Mouse (Mus musculus) myocyte (in vitro differentiated cells): Measurements from ENCODE around the gene Ybx2. TPM values are rescaled to one million over a fixed set of nuclear protein-coding genes. Genes with fewer than 3 reads are reported as not detected.

Experiments
- H3K27me3 ChIP-seq: one replicate; pipeline ENCODE4 v1.6.1; 2011; ENCODE audit not compliant: control insufficient read depth, insufficient read depth, insufficient read length
- H3K36me3 ChIP-seq: one replicate; pipeline ENCODE4 v1.6.1; 2011; ENCODE audit not compliant: control insufficient read depth, insufficient read depth
- H3K4me2 ChIP-seq: one replicate; pipeline ENCODE4 v1.6.1; 2011; ENCODE audit warnings: low read depth, control low read depth
- H3K4me3 ChIP-seq: one replicate; pipeline ENCODE4 v1.5.1; 2011; ENCODE audit warnings: mild to moderate bottlenecking, control low read depth, moderate library complexity
- H3K79me2 ChIP-seq: one replicate; pipeline ENCODE4 v1.6.1; 2011; ENCODE audit not compliant: control insufficient read depth, insufficient read depth
- H3ac ChIP-seq: one replicate; pipeline ENCODE4 v1.6.1; 2011; ENCODE audit not compliant: control insufficient read depth, insufficient read length
- CEBPB ChIP-seq: IDR thresholded peaks from 2 replicates; pipeline ENCODE4 v1.6.1; 2011; ENCODE audit warnings: mild to moderate bottlenecking, moderate library complexity; ENCODE audit not compliant: poor library complexity, insufficient read depth, severe bottlenecking
- E2F4 ChIP-seq: IDR thresholded peaks from one replicate; pipeline ENCODE4 v1.6.1; 2011; ENCODE audit warnings: mild to moderate bottlenecking, control low read depth, moderate library complexity; ENCODE audit not compliant: insufficient read depth
- MAX ChIP-seq: IDR thresholded peaks from one replicate; pipeline ENCODE4 v1.6.1; 2011; ENCODE audit warnings: low read depth, mild to moderate bottlenecking, control low read depth
- MYOD1 ChIP-seq, 3 experiments: IDR thresholded peaks; one replicate each; pipeline ENCODE4 v1.6.1; 2011; ENCODE audit warnings: control low read depth in 2 of 3, low read depth in 2 of 3, mild to moderate bottlenecking in 2 of 3, moderate library complexity in 1 of 3; ENCODE audit not compliant: insufficient read length in 2 of 3, control insufficient read depth in 1 of 3
- MYOG ChIP-seq, 3 experiments: IDR thresholded peaks; one replicate each; pipeline ENCODE4 v1.6.1; 2011; ENCODE audit warnings: control low read depth in 2 of 3, low read depth in 2 of 3, mild to moderate bottlenecking in 2 of 3; ENCODE audit not compliant: insufficient read length in 2 of 3, control insufficient read depth in 1 of 3, insufficient read depth in 1 of 3
- POLR2A ChIP-seq: IDR thresholded peaks from one replicate; pipeline ENCODE4 v1.6.1; 2011; ENCODE audit warnings: low read depth, mild to moderate bottlenecking, control low read depth, moderate library complexity; ENCODE audit not compliant: insufficient read length
- POLR2AphosphoS2 ChIP-seq: IDR thresholded peaks from one replicate; pipeline ENCODE4 v1.6.1; 2011; ENCODE audit warnings: low read depth, control low read depth; ENCODE audit not compliant: insufficient read length
- REST ChIP-seq: IDR thresholded peaks from one replicate; pipeline ENCODE4 v1.6.1; 2011; ENCODE audit warnings: mild to moderate bottlenecking, control low read depth, moderate library complexity; ENCODE audit not compliant: insufficient read depth, insufficient read length
- SRF ChIP-seq: IDR thresholded peaks from one replicate; pipeline ENCODE4 v1.6.1; 2011; ENCODE audit warnings: low read depth; ENCODE audit not compliant: control insufficient read depth, insufficient read length
- TCF12 ChIP-seq: IDR thresholded peaks from one replicate; pipeline ENCODE4 v1.6.1; 2011; ENCODE audit warnings: mild to moderate bottlenecking, control low read depth; ENCODE audit not compliant: poor library complexity, insufficient read depth, severe bottlenecking
- TCF3 ChIP-seq: IDR thresholded peaks from one replicate; pipeline ENCODE4 v1.6.1; 2011; ENCODE audit warnings: low read depth, control low read depth; ENCODE audit not compliant: insufficient read length
- USF1 ChIP-seq: IDR thresholded peaks from one replicate; pipeline ENCODE4 v1.6.1; 2011; ENCODE audit warnings: low read depth, mild to moderate bottlenecking, control low read depth, moderate library complexity
- polyA plus RNA-seq: library from polyadenylated mRNA; unstranded; fragments of >200 nt; fragmentation: generic; extraction: Trizol; gene quantifications from one replicate; pipeline ENCODE4 v1.2.1, GENCODE M21; 2012; ENCODE audit warnings: missing spikeins

Ybx2 gene
- 0.12 TPM for polyA plus RNA-seq

DNA sequence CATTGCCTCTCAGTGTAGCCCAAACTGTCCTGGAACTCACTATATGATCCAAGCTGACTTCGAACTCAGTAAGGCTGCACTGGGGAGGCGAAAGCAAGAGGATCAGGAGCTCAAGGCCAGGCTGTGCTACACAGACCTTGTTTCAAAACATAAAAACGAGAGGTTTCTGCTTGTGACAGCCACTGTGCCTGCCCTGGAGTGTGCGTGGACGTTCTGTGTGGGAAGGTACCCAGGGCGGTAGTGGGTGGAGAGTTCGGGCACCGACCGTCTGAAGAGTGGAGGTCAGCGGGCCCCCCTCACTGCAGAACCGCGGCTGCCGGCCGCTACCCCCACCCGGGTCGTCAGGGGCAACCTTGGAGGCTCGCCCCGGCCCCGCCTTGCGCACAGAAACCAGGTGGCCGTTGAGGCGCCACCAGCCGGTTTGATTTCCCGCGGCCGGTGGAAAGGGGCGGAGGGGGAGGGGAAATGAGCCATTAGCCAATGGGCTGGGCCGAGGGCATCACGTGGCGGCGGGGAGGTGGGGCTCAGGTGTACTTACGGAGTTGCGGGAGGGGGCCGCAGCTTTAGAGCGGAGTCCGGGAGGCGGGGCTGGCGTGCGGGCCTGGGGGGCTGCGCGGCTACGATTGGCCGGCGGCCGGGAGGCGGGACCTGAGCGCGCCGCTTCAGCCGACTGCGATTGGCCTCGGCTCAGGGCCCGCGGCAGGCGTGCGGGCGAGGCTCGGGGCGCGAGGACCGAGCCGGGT lies at the start of gene Ybx2:
Ybx2 (plus strand) TSS at position 660 of the 743 bp plus-strand sequence.
- no peak for TF ChIP-seq SRF
- TF ChIP-seq USF1: peak; percentile 88
- TF ChIP-seq E2F4: peak; percentile 90
- TF ChIP-seq TCF3: no peak
- peaks cover 44% of the 10 kb centered on the region for H3K27me3 ChIP-seq
- H3ac ChIP-seq: peak within 1 kb of the TSS; percentile 6
- no peaks in the 10 kb centered on the region for H3K79me2 ChIP-seq
- no peaks in the 10 kb centered on the region for H3K36me3 ChIP-seq
- H3K4me2 ChIP-seq: peak within 1 kb of the TSS; percentile 90
- no peak within 1 kb of the TSS for H3K4me3 ChIP-seq

DNA sequence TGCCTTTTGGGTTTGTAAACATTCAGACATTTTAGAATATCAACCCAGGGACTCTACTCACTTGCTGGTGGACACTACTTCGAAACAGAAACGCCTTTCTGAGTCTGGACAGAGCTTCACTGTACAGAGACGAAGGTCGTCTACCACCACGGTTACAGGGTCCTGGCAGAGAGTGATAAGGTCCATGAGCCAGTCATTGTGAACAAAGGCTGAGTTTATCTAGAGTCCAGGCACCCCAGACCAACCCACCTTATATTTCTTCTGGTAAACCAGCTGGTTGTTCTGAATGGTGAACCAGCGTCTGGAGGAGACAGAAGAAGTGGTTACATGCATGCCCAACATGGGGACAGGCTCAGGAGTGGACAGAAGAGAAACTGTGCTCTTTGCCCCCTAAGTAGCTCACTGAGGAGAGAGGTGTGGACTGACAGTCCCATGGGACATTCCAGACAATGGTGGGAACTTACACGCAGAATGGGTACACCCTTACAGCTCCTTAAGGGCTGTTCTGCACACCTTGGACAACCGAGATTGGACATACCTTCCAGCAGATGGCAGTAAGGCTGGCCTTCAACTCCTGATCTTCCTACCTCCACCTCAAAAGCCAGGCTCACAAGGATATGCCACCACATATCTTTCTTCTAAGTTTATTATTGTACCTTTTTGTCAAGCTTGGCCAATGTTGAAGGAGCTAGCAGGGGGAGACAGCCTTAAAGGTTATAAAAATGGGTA lies 48.5 kb upstream of the Ybx2 start:
- H3K4me3 ChIP-seq: no peak overlapping the region
- no peaks in the 10 kb centered on the region for H3K79me2 ChIP-seq
- no peaks in the 10 kb centered on the region for H3K27me3 ChIP-seq
- no peak for TF ChIP-seq SRF
- TF ChIP-seq POLR2AphosphoS2: no peak
- TF ChIP-seq TCF3: no peak
- TF ChIP-seq CEBPB: no peak
- TF ChIP-seq TCF12: no peak
- H3K36me3 ChIP-seq: no peaks in the 10 kb centered on the region
- H3ac ChIP-seq: no peak overlapping the region
- no peak overlapping the region for H3K4me2 ChIP-seq

DNA sequence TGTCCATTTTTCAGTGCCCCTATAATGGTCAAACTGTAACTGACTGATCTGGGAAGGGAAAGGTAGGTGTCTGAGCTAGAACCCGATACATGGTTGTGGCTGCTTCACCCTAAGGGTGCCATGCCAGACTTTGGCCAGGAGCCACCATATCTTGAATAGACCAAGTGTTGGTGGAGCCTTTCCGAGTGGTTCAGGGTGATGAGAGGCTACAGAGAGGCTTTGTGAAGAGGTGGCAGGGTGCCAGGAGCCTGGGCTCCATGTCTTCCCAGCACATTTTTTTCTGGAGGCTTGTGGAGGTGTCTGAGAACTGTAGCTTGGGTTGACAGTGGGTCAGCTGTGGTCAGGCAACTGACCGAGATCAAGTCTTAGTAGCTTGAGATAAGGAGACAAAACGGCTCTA lies 44.1 kb upstream of the Ybx2 start:
- Histone ChIP-seq H3K36me3 (no peaks in the 10 kb centered on the region), H3ac (no peak overlapping the region), H3K79me2 (no peaks in the 10 kb centered on the region), H3K4me2 (no peak overlapping the region), H3K27me3 (no peaks in the 10 kb centered on the region), H3K4me3 (no peak overlapping the region)
- TF ChIP-seq REST: no peak
- TF ChIP-seq SRF: no peak
- TF ChIP-seq MYOG (IDR thresholded peaks at IDR 0.05; ENCODE audit: control insufficient read depth in 1 of 3, insufficient read depth in 1 of 3, insufficient read length in 2 of 3, low read depth in 2 of 3): no peak
- TF ChIP-seq POLR2A: no peak
- no peak for TF ChIP-seq E2F4
- no peak for TF ChIP-seq POLR2AphosphoS2
- no peak for TF ChIP-seq TCF3
- TF ChIP-seq TCF12: no peak
- TF ChIP-seq MAX: no peak
- no peak for TF ChIP-seq CEBPB
- no peak for TF ChIP-seq USF1
- TF ChIP-seq MYOD1 (IDR thresholded peaks at IDR 0.05; ENCODE audit: control insufficient read depth in 1 of 3, insufficient read length in 2 of 3, low read depth in 2 of 3): no peak

DNA sequence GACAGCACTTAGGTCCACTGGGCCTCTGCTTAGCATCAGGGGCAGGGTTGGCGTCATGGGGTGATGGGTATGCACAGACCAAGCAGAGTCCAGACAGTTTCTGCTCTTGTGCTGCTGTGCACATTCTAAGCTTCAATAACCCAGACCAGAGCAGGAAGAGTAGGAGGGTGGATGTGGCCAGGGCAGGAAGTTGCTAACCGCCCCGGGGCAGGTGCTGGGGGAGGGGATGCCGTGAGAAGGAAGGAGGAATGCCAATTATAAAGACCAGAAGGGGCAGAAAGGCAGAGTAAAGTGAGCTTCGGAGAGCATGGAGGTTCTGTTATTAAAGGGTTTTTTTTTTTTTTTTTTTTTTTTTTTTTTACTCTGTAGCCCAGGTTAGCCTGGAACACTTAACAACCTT lies 40.9 kb upstream of the Ybx2 start:
- no peaks in the 10 kb centered on the region for H3K27me3 ChIP-seq
- H3K79me2 ChIP-seq: no peaks in the 10 kb centered on the region
- no peak overlapping the region for H3K4me2 ChIP-seq
- no peak overlapping the region for H3K4me3 ChIP-seq
- TF ChIP-seq POLR2A: no peak
- TF ChIP-seq USF1: no peak
- TF ChIP-seq CEBPB: no peak
- TF ChIP-seq SRF: no peak
- no peak for TF ChIP-seq E2F4
- TF ChIP-seq MYOD1 (IDR thresholded peaks at IDR 0.05; ENCODE audit: control insufficient read depth in 1 of 3, insufficient read length in 2 of 3, low read depth in 2 of 3): no peak
- no peak for TF ChIP-seq TCF3
- no peak overlapping the region for H3ac ChIP-seq
- H3K36me3 ChIP-seq: no peaks in the 10 kb centered on the region

DNA sequence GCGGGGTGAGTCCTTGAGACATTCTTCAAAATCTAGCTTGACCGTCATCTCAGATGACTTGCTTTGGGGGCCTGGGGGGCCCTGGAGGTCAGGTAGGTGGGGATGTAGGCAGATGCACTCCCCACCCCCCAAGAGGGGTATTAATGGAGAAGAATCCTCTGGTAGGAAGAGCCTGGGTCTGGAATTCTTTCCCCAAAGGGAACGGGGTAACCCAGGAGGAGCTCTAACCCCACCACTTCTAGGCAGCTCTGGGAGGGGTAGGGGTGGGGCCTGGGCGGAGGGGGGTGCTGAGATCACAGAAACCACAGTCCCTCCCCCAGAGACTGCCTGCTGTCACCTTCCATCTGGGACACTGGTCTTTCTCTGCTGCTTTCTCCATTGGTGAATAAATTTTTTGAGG lies 40.3 kb upstream of the Ybx2 start, which contains the start of gene Acap1:
Acap1 (minus strand) TSS at position 249 of the 400 bp plus-strand sequence.
- Histone ChIP-seq H3K36me3 (no peaks in the 10 kb centered on the region), H3K4me2 (no peak within 1 kb of the TSS), H3K27me3 (no peaks in the 10 kb centered on the region), H3K4me3 (no peak within 1 kb of the TSS), H3ac (no peak within 1 kb of the TSS), H3K79me2 (no peaks in the 10 kb centered on the region)
- TF ChIP-seq TCF3 (no peak), MYOD1 (IDR thresholded peaks at IDR 0.05; ENCODE audit: control insufficient read depth in 1 of 3, insufficient read length in 2 of 3, low read depth in 2 of 3) (no peak), POLR2AphosphoS2 (no peak), CEBPB (no peak), MYOG (IDR thresholded peaks at IDR 0.05; ENCODE audit: control insufficient read depth in 1 of 3, insufficient read depth in 1 of 3, insufficient read length in 2 of 3, low read depth in 2 of 3) (no peak), MAX (no peak), SRF (no peak), E2F4 (no peak), USF1 (no peak), POLR2A (no peak), REST (no peak), TCF12 (no peak)
